ENCODE assay signal across 19 mouse cellular contexts in the genomic region with DNA sequence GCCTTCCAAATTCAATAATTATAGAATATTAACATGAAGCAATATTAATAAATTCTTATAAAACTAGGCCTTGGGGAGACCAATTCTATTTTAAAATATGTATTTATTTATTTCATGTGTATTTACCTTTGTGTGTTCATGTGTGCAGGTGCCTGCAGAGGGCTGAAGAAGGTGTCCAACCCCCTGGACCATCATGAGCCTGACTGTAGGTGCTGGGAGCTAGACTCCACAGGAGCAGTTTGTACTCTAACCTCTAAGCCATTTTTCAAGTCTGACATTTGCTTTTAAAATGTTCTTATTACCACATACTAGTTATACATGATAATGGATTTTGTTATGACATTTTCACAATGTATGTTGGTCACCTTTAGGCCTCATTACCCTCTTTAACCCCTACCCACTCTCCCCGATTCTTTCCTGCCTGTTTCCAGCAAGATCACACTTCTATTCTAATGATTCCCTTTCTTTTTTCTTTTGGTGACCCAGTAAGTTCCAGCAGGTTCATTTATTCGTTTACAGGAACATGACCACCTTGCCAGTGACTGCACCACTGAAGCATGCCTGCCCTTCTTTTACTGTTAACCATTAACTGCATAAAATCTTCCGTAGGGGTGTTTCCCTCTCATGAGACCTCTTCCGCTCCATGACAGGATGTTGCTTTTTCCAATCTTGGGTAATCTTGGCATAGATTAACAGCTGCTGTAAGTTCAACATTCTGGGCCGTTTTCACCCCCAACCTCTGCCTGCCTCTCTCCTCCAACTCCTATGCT.
"Had no signal": no experiment of that assay in that cellular context is flagged by ENCODE, and none has a peak within 500 bp of the region (broad histone marks: within the 10 kb centered on the region; RNA-seq: fewer than 3 reads in every experiment).

No protein-coding gene starts in this region.

- H3K4me3 ChIP-seq: layer of hippocampus, adult 2 months; left cerebral cortex, adult 2 months; limb, embryonic 12.5 days; limb, embryonic 15.5 days had no signal

- H3K9ac ChIP-seq: limb, embryonic 12.5 days; limb, embryonic 15.5 days; liver, embryonic 14.5 days; liver, postnatal 0 days; lung, embryonic 14.5 days had no signal

- DNase-seq: layer of hippocampus, adult 9-11 months; left cerebral cortex, postnatal 4 days; liver, postnatal 0 days; lung, embryonic 14.5 days; midbrain, embryonic 14.5 days; right cerebral cortex, postnatal 14 days; right cerebral cortex, postnatal 4 days; thymus, adult 2 months; thymus, postnatal 25 days had no signal

- H3K4me2 ChIP-seq: limb, embryonic 12.5 days; limb, embryonic 15.5 days; liver, embryonic 11.5 days; lung, embryonic 14.5 days had no signal

- H3K9me3 ChIP-seq: limb, embryonic 12.5 days; limb, embryonic 15.5 days had no signal

- ATAC-seq: intestine, postnatal 0 days; liver, postnatal 0 days; lung, postnatal 0 days had no signal

- H3K4me1 ChIP-seq: limb, embryonic 12.5 days; limb, embryonic 15.5 days had no signal

- H3K27me3 ChIP-seq: limb, embryonic 12.5 days; limb, embryonic 15.5 days had no signal

- H3K27ac ChIP-seq: layer of hippocampus, adult 2 months; left cerebral cortex, adult 2 months; limb, embryonic 12.5 days; limb, embryonic 15.5 days; liver, embryonic 14.5 days; macrophage; stomach, postnatal 0 days had no signal

- H3K36me3 ChIP-seq: limb, embryonic 12.5 days; limb, embryonic 15.5 days had no signal
